ENCODE assay signal across 31 mouse cellular contexts in genomic region chr4:48203564-48203963, GRCm38 (mm10).
DNase-seq lines count a peak whose midpoint lies in the region; ATAC-seq and TF ChIP-seq lines count a peak whose summit lies in the region.
"Had no signal": no experiment of that assay in that cellular context is flagged by ENCODE, and none has a peak within 500 bp of the region (broad histone marks: within the 10 kb centered on the region; RNA-seq: fewer than 3 reads in every experiment).

No protein-coding gene starts in this region.

- H3K27me3 ChIP-seq in midbrain, postnatal 0 days (ENCODE audit: insufficient read depth, low read length), result no peaks in the 10 kb centered on the region
- no peaks in the 10 kb centered on the region for H3K27me3 ChIP-seq in midbrain, embryonic 15.5 days (replicated peaks)
- H3K27me3 ChIP-seq: forebrain, embryonic 12.5 days; hindbrain, embryonic 13.5 days; kidney, embryonic 15.5 days; liver, embryonic 12.5 days; megakaryocyte, embryonic 14.5 days; midbrain, embryonic 12.5 days; neural tube, embryonic 15.5 days had no signal

- no peak overlapping the region for H3K4me3 ChIP-seq in midbrain, postnatal 0 days (ENCODE audit: low read depth, low read length)
- no peak overlapping the region for H3K4me3 ChIP-seq in midbrain, embryonic 15.5 days
- H3K4me3 ChIP-seq: erythroblast, embryonic 14.5 days; forebrain, embryonic 12.5 days; hindbrain, embryonic 13.5 days; kidney, embryonic 15.5 days; left cerebral cortex, adult 2 months; liver, embryonic 12.5 days; megakaryocyte, embryonic 14.5 days; midbrain, embryonic 12.5 days; neural tube, embryonic 15.5 days had no signal

- no peak overlapping the region for H3K27ac ChIP-seq in midbrain, postnatal 0 days (ENCODE audit: low read depth, low read length)
- H3K27ac ChIP-seq in midbrain, embryonic 15.5 days, result no peak overlapping the region
- H3K27ac ChIP-seq: forebrain, embryonic 12.5 days; hindbrain, embryonic 13.5 days; kidney, embryonic 15.5 days; left cerebral cortex, adult 2 months; liver, embryonic 12.5 days; midbrain, embryonic 12.5 days; neural tube, embryonic 15.5 days; stomach, postnatal 0 days had no signal

- peak; percentile 30 for DNase-seq in midbrain, postnatal 0 days (ENCODE audit: low spot score)
- DNase-seq in cerebellum, adult 18-20 months, result peak; percentile 67 to 76
- peak; percentile 75 to 77 for DNase-seq in cerebellum, postnatal 10 days
- DNase-seq in lung, postnatal 14 days, result no peak
- no peak for DNase-seq in T-cell, adult 2 months (ENCODE audit: low spot score)
- no peak for DNase-seq in MN1 (ENCODE audit: low spot score)
- DNase-seq: adrenal gland, adult 8-10 months; B cell, adult 2 months; gastrocnemius, postnatal 25 days; heart, adult 11 months; heart, postnatal 36 days; kidney, postnatal 25 days; liver, postnatal 0 days; lung, postnatal 4 days; retina, postnatal 1 day; spleen, adult 18-20 months; thymus, adult 18-20 months; thymus, postnatal 25 days had no signal

- no peak overlapping the region for H3K9ac ChIP-seq in midbrain, postnatal 0 days (replicated peaks; ENCODE audit: low read length, poor library complexity, severe bottlenecking)
- H3K9ac ChIP-seq in midbrain, embryonic 15.5 days, result no peak overlapping the region
- H3K9ac ChIP-seq: forebrain, embryonic 12.5 days; hindbrain, embryonic 13.5 days; kidney, embryonic 15.5 days; liver, embryonic 12.5 days; liver, postnatal 0 days; midbrain, embryonic 12.5 days; neural tube, embryonic 15.5 days had no signal

- no peaks in the 10 kb centered on the region for H3K9me3 ChIP-seq in midbrain, postnatal 0 days (ENCODE audit: low read length)
- no peaks in the 10 kb centered on the region for H3K9me3 ChIP-seq in midbrain, embryonic 15.5 days
- H3K9me3 ChIP-seq: forebrain, embryonic 12.5 days; hindbrain, embryonic 13.5 days; kidney, embryonic 15.5 days; liver, embryonic 12.5 days; megakaryocyte, embryonic 14.5 days; midbrain, embryonic 12.5 days; neural tube, embryonic 15.5 days had no signal

- no peaks in the 10 kb centered on the region for H3K4me1 ChIP-seq in midbrain, postnatal 0 days (ENCODE audit: insufficient read depth, low read length)
- H3K4me1 ChIP-seq in midbrain, embryonic 15.5 days, result no peaks in the 10 kb centered on the region
- H3K4me1 ChIP-seq: forebrain, embryonic 12.5 days; hindbrain, embryonic 13.5 days; kidney, embryonic 15.5 days; liver, embryonic 12.5 days; megakaryocyte, embryonic 14.5 days; midbrain, embryonic 12.5 days; neural tube, embryonic 15.5 days had no signal

- no peak for ATAC-seq in midbrain, postnatal 0 days (ENCODE audit: low FRiP score)
- no peak for ATAC-seq in midbrain, embryonic 15.5 days (replicated peaks)
- ATAC-seq: intestine, postnatal 0 days; liver, embryonic 12.5 days; liver, postnatal 0 days had no signal

- WGBS in midbrain, postnatal 0 days, result 85% methylated on average over 4 of the region's 4 CpGs
- 79% methylated on average over 4 of the region's 4 CpGs for WGBS in midbrain, embryonic 15.5 days

- no peak for TF ChIP-seq CTCF in midbrain, postnatal 0 days (IDR thresholded peaks at IDR 0.05)

- H3K36me3 ChIP-seq in midbrain, postnatal 0 days (ENCODE audit: insufficient read depth, low read length), result peaks cover 18% of the 10 kb centered on the region; the same call in 1 of the 2 replicates
- 0 out of 2 replicates have a peak, but pooled peaks cover 11% of the 10 kb centered on the region for H3K36me3 ChIP-seq in midbrain, embryonic 15.5 days (replicated peaks)

- H3K4me2 ChIP-seq in midbrain, postnatal 0 days (ENCODE audit: low read depth, low read length, poor library complexity, severe bottlenecking), result no peak overlapping the region
- no peak overlapping the region for H3K4me2 ChIP-seq in midbrain, embryonic 15.5 days
- H3K4me2 ChIP-seq: forebrain, embryonic 12.5 days; heart, embryonic 11.5 days; hindbrain, embryonic 13.5 days; kidney, embryonic 15.5 days; liver, embryonic 12.5 days; midbrain, embryonic 12.5 days; neural tube, embryonic 15.5 days had no signal

Comparison
In these comparisons a context has a peak if more than half of its experiments do, and no peak if none do; other contexts are left out.
1. DNase-seq: peak in midbrain, postnatal 0 days (single experiment), cerebellum, adult 18-20 months (2 of 2) and cerebellum, postnatal 10 days (2 of 2); none in lung, postnatal 14 days (single experiment), T-cell, adult 2 months (single experiment) and MN1 (single experiment).